Mouse (Mus musculus): ENCODE results near the gene Asb15. TPM values are rescaled to one million over a fixed set of nuclear protein-coding genes. Genes with fewer than 3 reads are reported as not detected.

Gene Asb15
- not detected for total RNA-seq (2021)
- long read RNA-seq, experiment 1 = 0 reads
- long read RNA-seq, experiment 2 = 0 reads

DNA sequence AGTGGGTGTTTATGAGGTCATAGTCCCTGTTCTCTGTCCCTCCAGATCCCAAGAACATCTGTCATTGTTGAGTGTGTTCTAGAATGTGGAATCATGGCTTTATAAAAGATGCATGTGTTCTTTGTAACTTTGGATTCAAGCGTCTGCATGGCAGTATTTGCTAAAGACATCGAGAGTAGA is at the start of gene Asb15:
Asb15 (plus strand) TSS at position 81 of the 180 bp plus-strand sequence.
- DNase-seq (ENCODE audit: low spot score in 2 of 2) = no peak

DNA sequence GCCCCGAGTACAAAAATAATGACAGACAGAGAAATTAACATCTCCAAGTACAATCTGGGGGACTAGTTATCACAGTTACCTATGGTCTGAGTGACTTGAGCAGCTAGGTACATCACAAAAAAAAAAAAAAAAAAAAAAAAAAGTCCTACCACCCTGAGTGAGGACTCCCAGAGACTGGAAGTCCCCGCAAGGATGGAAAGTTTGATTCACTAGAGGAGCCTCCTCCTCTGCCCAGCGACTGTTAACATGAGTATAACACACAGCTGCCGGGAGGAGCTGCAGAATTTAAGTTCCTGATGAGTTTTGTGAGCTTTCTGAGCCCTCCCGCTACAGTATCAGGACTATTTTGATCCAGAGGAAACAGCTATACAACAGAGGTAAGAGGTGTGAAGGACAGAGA is 41.4 kb upstream of the Asb15 start:
- DNase-seq (ENCODE audit: low spot score in 2 of 2) = no peak

DNA sequence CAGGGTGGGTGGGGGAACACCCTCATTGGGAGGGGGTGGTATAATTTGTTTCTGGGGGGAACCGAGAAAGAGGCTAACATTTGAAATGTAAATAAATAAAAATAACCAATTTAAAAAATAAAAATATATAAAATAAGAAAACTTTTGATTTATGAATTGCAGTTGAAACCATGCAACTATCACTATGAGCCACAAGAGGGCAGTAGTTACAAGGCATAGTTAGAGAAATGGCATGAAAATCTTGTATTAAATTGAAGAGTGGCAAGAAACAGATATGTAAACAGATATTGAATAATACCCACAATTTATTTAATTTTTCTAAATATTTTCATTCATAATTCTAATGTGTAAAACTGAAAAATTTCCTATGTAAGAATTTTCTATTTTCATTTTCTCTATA is 37.6 kb upstream of the Asb15 start:
- DNase-seq (ENCODE audit: low spot score in 2 of 2) = no peak

DNA sequence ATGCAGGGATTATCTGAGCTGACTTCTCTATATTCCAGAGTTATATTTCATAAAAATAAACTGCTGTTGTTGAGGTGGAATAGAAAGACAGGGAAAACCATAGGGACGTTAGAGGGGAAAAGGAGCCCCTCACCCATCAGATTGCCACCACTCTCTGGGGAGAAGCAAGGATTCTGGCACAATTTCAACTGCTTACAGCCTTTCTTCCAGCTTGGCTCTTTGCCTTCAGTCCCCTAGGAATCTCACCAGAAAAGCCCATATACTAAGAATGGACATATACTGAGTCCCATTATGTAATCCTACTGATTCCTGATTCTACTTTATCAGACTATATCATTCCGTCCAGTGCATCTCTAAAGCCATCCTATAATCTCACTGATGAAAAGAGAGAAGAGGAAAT is 23.8 kb upstream of the Asb15 start:
- no peak for DNase-seq (ENCODE audit: low spot score in 2 of 2)

DNA sequence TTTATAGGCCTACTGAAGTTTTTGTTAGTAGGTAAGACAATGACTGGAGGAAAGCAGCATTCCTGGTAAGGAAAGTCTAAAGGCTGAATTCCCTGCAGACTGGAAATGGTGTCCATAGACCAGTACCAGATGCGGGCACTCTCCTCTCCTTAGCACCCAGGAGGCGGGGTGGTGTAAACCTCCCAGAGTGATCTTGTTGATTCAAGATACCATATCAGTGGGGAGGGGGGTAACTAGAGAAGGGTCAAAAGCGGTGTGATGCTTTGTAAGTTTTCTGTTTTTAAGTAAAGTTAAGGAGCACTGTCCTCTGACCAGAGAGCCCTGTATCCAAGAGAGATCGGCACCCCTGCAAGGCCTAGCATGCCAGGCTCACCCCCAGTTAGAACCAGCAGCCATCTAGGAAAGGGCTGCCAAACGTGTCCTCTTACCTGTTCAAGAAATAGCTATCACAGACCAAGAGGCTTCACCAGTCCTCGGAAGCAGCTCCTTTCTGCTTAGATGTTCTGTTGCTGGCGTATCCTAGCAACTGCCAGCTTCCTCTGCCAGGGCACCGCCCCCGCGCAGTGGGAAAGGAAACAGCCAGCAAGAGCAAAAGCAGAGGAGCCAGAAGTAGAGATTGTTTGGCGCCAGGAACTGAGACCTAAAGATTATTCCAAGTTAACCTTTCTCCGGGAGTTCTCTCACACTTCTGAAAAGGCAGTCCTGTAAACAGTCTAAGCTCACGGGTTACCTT is 13.2 kb upstream of the Asb15 start, which contains the start of gene Iqub:
Iqub (minus strand) TSS at position 516 of the 733 bp plus-strand sequence.
- DNase-seq (ENCODE audit: low spot score in 2 of 2) = peak; percentile 85 to 92

DNA sequence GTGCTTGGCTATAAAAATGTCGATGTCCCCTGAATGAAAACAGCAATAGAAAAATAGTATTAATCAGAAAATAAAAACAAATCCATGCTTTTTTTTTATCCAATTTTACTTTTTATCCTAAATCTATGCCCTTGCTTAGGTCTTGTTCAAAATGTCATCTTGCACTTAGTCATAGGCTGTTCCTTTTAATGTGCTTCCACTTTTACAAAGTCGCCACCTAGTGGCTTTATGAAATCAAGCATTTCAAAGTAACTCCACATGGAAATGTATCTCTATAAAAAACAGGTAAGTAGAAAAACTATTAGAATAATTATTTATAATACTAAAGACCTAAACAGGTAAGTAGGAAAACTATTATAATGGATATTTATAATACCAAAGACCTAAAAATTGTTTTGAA is 11.7 kb upstream of the Asb15 start:
- no peak for DNase-seq (ENCODE audit: low spot score in 2 of 2)

DNA sequence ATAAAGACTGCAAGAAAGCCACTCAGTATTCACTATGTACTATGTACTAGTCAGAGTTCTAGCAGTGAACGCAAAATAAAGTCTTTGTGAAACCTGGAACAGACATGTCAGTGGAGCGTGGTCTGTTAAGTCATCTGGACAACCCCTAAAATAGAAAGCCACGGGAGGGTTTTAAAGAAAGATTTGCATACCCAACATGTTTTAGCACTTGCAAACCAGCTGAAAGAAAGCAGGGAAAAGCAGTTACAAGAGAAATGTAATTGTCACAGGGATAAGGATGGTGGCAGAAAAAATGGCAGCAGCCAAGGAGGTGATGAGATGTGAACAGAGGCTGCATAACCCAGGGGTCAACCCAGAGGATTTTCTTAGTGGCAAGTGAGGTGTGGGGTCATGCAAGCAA is 2.2 kb upstream of the Asb15 start:
- no peak for DNase-seq (ENCODE audit: low spot score in 2 of 2)

DNA sequence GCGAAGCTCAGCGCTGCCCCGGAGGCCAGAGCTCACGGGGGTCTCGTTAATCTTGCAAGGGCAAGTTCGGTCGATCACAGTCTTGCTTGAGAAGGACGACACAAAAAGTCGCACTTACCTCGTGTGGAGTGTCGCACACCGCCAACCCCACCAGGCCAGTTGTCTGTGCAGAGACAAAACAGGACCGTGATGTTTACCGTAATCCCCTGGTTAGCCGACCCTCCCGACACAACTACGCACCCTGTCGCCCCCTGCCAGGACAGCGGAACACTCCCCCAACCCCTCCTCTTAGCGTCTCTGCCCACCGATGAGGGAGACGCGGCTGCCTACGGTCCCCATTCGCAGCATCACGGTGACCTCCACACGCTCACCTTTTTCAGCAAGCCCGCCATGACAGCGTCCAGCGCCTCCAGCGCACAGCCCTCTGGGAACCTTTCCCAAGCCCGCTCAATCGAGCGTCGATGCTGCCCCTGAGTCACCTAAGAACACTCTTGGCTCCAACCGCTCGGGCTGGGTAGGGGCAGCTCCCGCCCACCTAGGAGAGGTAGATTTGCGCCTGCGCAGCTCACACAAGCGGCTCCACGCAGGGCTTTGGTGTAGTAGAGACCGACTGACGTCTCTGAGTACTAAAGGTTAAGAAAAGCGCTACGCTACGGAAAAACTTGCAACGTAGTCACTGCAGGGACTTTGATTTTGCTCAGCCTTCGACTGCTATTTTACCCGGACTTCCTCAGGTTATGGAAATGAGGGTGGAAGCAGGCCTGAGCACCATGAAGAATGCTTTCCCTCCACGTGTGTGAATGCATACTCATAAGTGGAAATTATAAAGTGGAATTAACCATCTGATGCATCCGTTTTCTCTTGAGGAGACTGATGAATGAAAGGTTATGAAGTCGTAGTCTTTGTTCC is 535 bp upstream of the Asb15 start, which contains the start of gene Ndufa5:
Ndufa5 (minus strand) TSS at position 859 of the 909 bp plus-strand sequence.
- peak; percentile 90 to 94 for DNase-seq (ENCODE audit: low spot score in 2 of 2)

DNA sequence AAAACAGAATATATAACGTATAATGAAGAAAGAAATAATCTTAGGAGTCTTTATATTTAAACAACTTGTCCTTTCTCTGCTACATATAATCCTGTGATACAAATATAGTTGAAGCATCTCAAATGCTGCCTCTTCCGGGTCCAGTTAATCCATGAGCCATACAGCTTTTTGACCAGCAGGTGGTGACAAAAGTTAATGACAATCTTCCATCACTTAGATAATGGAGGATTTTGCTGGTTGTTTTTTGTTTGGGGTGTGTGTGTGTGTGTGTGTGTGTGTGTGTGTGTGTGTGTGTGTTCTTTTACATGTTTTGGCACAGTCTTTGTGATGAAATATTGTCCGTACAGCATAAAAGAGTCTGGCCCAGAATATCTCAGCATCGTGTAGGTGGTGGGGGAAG is 2.2 kb downstream of the Asb15 start:
- peak in 1 of 2 experiments; percentile 53 for DNase-seq (ENCODE audit: low spot score in 2 of 2)

DNA sequence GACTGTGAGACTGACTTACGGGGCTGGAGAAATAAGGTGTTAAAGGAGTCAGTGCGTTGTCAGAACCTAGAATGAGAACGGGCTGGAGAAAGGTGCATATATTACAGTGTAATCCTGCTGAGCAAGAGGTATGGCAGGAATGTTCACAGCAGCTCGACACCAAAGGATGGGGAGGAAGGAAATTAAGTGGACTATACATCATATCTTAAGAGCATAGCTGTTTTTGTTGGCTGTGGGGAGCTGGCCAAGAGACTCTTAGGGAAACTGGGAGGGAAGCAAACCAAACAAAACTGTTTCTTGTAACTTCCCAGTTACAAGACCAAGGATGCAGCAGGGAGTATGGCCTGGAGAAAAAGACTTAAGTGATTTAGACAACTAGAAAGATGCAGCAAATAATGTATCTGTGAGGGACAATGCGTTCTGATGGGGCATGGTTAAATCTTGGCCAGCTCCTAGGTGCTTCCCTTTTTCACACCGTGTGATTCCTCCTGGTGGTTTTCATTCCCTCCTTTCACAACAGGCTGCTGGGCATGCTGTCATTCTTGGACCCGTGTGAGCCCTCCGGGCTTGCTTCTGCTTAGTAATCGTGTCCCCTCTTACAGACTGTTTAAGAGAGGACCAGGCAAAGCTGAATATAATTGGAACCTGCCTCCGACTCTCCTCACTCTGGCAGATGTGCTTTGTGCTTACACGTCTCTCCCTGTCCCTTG is 2.9 kb downstream of the Asb15 start:
- DNase-seq (ENCODE audit: low spot score in 2 of 2) = no peak

DNA sequence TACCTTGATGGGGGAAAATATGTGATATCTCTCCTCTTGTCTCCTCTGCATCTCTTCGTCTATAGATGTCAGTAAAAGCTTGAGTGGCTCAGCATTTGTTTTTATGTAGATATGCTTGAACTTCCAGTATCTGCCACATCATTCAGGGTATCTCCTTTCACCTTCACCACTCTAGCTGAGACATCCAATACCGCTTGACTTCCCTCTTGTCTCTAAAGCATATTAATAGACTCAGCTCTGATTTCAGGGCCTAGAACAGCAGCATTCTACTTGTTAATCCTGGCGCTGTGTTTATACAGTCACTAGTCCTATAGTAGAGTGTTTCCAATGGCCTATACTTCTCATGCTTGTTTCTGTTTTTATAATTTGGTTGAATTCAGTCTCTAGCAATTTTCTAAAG is 4.9 kb downstream of the Asb15 start:
- DNase-seq (ENCODE audit: low spot score in 2 of 2) = no peak

DNA sequence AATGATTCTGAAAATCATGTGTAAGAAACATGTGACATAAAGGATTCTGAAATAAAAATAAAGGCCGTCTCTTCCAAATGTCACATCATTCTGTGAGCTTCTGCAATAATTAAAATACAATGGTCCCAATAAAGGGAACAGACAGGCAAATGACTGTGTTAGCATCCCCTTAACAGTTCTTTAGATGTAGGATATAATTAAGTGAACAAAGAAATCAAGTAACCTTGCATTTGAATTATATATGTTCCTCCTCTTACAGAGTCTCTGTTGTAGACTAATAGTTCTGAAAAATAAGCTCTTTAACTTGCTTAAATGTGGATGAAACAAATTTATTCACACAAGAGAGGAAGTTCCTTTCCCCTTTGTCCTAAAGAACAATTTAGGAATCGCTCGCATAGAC is 10.5 kb downstream of the Asb15 start:
- DNase-seq (ENCODE audit: low spot score in 2 of 2) = no peak

DNA sequence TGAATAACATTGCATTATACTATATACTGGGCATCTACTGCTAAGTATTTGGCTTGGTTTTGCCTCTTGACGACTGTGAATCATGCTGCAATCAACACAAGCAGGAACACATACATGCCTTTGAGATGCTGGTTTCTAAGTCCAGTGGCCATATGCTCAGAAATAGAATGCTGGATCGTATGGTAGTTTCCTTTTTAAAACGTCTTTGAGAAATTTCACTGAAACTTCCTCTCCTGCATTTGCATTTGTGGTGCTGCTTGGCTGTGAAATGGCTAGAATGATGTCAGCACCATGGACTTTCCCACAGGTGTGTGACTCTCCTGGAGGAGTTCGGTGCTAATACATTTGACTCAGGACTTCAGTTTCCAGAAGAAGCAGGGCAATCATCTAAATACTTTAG is 12.2 kb downstream of the Asb15 start:
- DNase-seq (ENCODE audit: low spot score in 2 of 2) = no peak

DNA sequence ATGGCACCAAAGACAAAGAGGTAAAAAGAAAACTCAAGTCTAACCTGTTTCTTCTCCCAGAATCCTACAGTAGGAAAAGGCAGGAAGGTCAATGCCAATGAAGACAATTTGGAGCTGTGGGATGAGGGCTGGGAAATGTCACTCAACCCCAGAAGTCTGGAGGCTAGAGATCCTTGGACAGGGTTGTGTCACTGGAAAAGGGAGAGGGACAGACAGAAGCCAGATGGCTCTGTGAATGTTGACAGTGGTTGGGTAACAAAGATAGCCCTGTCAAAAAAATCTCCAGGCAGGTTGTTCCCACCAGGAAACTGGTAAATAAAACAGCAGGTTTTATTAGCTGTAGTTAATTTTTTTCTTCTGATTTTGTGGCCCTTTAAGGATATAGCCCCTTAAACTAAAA is 14.4 kb downstream of the Asb15 start:
- no peak for DNase-seq (ENCODE audit: low spot score in 2 of 2)

DNA sequence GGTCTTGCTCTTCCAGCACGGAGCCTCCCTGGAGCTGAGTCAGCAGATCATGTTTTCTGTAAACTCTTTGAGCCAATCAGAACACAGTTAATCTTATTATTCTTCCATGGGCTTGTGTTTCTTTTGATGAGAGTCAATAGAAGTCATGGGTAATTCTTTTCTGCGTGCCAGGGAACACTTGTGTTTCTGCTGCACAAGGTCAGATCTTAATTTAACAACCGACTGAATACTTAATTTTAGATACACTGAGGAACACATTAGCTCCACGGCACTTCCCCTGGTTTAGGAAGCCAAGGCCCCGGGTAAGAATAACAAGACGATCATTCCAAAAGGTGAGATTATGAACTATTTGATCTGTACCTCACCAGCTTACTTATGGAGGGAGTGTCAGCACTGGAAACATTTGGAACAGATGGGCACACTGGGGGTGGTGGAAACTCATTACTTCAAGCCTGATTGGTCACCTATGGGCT is 15.2 kb downstream of the Asb15 start:
- no peak for DNase-seq (ENCODE audit: low spot score in 2 of 2)

DNA sequence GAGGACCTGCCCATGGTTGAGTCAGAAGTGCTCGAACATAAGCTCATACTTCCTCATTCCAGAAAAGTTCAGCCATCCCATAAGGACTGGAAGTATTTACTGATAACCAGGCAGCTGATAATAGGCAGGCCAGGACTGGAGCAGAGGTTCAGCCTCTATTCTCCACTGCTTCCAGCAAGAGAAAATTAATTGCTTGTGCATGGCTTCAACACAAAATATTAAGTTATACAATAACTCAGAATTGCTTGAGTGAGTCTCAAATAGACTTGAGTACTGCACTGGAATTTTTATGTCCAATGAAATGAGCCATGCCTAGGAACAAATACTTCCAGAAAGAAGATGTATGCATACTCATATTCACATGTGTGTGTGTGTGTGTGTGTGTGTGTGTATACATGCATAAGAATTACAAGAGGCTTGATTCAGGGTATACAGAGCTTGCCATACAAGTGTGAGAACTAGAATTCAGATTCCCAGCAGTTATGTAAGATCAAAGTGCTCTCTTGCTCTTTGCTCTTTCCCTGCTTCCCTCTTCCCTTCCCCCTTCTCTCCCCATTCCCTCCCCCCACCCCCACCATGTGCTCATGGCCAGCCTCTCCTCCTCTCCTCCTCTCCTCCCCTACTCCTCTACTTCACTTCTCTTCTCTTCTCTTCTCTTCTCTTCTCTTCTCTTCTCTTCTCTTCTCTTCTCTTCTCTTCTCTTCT is 18.9 kb downstream of the Asb15 start:
- DNase-seq (ENCODE audit: low spot score in 2 of 2) = no peak

DNA sequence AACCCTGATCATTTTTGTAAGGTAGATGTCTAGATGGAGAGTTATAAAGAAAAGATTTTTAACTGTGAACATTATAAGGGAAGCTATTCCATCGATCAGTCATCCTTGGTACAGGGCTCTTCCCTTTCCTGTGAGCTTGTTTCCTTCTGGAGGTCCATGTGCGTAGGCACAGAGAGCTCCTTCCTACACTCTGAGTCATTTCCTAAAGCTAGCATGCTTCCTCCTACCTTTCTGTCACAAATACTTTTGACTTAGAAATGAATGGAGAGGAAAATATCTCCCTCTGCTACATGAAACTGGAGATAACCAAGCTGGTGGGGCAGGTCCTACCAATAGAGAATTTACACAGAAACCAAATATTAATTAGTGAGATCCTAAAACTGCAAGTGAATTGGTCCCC is 21.9 kb downstream of the Asb15 start:
- no peak for DNase-seq (ENCODE audit: low spot score in 2 of 2)

DNA sequence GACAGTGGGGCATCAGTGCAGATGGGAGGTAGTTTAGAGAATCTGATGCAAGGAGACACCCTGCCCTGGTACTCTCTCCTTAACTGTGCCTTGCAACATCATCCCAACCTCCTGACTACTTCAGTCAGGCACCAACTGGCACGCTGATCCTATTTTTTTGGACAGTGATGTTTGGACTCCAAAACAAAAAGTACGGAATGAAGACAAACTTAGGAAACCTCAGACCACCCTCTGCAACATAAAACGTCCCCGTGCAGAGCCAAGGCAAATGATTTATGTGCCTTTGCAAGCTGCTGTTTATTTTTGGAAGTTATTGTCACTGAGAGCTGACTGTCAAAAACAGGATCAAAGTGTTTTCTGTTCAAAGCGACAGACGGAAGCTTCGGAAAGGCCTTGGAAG is 24.1 kb downstream of the Asb15 start:
- no peak for DNase-seq (ENCODE audit: low spot score in 2 of 2)

DNA sequence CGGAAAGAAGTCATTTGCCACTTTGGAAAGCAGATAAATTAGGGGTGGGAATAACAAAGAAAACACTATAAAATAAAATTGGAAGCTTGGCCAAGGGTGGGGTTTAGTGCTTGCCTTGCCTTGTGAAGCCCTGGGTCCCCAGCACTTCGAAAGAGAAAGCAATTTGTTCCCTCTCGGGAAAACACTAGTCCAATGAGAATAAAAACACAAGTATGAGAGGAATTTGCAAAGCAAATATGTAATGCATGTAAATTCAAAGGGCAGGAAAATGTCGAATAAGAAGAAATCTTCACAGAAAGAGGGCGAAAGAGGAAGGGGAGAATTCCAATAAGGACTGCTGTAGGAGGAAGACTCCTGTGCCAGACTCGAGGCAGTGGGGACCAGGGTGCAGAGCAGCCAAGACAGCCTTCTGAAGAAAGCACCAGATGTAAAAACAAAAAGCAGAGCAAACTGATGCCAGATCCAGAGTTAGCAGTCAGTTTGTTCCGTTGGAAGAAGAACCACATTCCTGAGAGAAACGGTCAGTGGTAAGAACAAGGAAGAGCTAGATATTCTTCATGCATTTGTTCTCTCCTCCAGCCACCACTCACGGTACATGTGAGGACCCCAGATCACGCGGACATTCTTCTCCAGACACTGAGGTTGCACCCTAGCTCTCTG is 26.6 kb downstream of the Asb15 start:
- DNase-seq (ENCODE audit: low spot score in 2 of 2) = no peak

DNA sequence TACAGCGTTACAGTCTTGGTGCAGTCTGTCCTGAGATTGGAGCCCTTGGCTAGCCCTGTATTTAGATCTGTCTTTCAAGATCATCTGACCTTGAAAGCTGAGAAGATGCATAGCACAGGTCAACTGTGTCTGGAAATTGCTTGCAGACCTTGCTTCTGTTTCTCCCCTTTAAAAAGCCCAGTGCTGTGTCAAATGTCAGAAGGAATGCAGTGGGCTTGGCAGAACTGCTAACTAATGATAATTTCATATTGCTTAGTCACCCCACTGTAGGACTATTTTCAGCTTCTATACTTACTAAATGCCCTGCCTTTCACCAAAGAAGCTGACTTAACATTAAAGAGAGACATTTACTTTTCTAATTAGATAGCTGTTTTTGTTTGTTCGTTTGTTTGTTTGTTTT is 27.5 kb downstream of the Asb15 start:
- DNase-seq (ENCODE audit: low spot score in 2 of 2) = no peak

DNA sequence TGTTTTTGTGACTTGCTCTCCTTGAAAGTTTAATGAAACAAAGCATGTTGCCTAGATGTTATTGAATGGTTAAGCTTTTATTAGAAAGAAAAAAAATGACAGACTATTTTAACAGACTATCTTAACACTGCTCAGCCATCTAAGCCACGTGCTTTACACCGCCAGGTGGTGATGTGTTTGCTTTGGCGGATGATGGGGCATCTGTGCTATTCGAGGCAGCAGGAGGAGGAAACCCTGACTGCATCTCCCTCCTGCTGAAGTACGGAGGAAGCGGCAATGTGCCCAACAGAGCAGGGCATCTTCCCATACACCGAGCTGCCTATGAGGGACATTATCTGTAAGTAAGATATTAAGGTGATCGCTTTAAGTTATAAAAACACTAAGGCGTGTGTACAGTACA is 36.1 kb downstream of the Asb15 start:
- DNase-seq (ENCODE audit: low spot score in 2 of 2) = no peak

Data from left cerebral cortex, adult 18-20 months (tissue).